Mouse (Mus musculus) cerebellum, postnatal 4 days (tissue): Measurements from ENCODE around the gene Rnft2.

Experiments
- DNase-seq, 2 experiments: peaks; one replicate each; pipeline ENCODE4 v3.0.0; 2022; ENCODE audit warnings: low spot score in 2 of 2, mixed read lengths in 1 of 2

The Rnft2 gene

DNA sequence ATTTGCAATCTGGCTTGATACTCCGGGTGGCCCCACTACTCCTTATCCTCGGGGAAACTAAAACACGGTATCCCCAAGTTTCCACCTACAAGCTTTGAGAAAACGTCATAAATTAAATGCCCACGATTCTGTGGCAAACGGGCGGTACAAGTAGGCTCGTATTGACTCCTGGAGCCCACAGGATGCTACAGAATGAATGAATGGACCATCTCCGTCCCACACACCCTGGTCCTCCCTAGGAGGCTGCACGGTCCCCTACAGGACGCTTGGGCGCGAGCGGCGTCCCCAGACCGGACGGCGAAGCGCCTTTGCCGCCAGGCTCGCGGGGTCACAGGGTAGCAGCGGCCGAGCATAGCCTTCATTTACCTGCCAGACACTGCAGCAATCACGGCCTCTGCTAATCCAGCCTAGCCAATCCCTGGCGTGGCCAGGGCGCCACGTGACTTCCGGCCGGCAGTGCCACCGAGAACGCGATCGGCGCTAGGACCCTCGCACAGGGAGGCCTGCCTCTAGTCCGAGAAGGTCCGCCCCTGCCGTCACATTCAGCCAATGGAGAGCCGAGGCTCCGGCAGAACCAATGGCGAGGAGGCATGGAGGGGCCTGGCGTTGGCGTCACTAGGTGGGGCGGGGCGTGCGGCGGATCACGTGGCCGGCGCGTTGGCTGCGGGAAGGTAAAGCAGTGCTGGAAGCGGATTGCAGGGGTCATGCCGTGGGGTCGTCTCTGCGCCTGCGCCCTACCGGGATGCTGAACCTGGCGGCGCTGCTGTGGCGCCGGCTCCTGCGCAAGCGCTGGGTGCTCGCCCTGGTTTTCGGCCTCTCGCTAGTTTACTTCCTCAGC is at the start of gene Rnft2, which contains the start of gene 2410131K14Rik:
Rnft2 (minus strand) TSS at position 511 of the 838 bp plus-strand sequence.
2410131K14Rik (plus strand) TSS at position 622 of the 838 bp plus-strand sequence.
- peak; percentile 98 to 99 for DNase-seq

DNA sequence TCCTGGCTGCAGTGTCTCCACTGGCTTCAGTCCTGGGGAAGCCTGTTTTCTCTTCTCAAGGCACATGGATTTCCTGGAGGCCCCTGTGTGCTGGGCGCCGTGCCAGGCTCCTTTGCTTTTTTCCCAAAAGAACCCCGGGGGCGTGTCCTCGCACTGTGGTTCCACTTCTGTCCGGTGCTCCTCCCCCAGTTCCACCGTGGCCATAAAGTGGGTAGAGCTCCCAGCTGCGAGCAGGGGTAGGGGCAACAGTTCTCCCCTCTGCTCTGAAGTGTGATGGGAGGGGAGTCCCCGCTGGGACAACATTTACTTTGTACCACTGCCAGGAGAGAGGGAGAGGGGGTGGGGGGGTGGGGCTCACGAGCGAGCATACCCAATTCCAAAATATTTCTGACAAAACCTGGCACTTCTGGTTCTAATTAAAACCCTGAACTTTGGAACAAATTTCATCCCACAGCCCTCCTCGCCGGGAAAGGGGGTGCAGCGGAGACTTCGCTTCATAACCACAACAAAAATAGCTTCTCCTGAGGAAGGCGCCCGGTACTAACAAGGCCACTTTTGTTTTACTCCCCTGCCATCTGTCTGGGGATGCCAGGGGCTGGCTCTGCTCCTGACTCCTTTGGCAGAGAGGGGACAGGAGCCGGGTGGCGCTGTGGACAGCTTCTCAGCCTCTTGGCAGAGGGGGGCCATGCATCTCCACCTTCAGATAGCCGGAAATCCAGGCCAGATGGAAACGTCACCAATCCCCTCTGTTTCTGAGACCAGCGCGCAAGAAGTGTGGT is 49.4 kb upstream of the Rnft2 start:
- DNase-seq: peak; percentile 73 to 85

DNA sequence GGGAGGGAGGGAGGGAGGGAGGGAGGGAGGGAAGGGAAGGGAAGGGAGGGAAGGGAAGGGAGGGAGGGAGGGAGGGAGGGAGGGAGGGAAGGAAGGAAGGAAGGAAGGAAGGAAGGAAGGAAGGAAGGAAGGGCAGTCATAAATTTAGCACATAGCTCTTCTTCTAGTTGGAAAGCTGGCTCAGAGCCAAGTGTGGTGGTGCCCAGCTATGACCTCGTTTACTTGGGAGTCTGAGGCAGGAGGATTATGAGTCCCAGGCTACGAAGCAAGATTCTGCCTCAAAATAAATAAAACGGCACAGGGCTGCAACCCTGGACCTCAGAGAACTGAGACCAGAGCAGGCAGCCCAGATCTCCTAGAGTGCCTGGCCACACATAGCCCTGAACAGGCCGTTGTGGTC is 47.6 kb upstream of the Rnft2 start:
- no peak for DNase-seq

DNA sequence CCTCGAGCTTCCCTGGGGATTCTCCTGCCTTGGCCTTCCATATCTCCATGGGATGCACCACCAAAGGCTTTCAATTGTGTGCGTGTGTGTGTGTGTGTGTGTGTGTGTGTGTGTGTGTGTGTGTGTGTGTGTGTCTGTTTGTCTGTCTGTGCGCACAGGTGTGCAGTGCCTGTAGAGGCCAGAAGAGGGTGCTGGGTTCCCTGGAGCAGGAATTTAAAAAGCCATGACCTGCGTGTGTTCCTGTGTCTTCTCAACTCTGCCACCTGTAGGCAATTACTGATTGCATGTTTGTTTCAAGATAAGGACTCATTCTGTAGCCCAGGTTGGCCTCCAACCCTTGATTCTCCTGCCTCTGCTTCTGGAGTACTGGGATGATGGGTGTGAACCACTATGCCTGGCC is 46.5 kb upstream of the Rnft2 start:
- no peak for DNase-seq

DNA sequence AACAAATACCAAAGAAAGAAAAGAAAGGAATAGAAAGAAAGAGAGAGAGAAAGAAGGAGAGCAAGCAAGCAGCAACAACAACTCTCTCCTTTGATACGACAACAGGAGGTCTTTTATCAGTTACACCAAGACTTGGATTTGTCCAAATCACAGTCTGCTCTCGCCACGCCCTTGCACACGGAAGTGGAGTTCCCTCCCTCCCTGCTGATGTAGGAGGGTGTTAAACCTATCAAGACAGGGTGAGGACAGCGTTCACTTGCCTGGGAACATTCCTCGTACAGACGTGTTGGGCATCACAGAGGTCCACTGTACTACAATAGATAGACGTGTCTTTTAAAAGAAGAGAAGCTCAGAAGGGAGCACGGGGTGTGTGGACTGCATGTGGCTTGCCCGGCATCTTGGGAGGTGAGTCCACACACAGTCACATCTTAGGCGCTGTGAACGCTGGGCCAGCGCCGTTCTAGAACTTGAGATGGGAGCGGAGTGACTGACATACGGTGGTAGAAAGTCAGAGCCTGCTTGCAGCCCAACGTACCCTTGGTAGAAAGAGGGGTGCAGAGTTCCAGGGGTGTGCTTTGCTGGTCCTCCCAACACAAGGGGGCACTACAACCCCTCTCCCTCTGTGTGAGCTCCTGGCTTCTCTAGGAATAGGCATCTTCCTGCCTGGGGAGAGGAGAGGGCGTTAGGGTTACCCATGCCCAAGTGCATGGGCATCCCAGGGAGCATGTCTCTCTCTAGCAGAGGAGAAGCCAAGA is 33.0 kb upstream of the Rnft2 start:
- no peak for DNase-seq

DNA sequence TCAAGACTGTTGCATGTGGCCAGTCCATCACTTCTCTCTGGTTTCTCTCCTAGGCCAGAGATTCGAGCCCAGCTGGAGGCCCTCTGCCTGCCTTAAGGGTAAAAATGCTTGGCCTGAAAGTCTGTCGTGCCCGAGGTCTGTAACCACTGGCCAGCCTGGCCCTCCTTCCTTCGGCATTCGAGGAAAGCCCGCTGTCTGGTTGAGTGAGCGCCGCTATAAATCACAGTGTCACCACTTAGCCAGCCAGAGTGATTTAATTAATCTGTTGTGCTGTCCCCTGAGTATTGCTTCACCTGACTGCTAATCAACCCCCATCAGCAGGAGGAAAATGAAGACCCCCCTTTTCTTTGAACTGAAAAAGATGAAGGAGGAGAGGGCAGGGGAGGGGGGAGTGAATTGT is 31.8 kb upstream of the Rnft2 start:
- no peak for DNase-seq

DNA sequence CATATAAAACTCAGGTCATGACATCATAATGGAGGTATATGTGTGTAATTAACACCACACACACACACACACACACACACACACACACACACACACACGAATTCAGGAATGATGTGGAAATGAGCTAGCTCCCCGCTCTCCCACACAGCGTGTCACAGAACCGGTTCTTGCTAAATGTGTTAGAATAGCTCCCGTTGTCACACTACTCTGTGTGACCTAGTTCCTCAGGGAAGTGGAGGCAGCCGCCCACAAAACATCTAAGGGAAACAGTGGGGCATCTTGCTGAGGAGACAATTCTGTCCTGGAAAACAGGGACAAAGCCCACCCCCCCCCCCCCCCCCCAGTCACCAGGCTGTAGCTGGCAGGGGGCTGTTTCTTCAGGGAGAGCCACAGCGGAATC is 31.4 kb upstream of the Rnft2 start:
- DNase-seq: no peak

DNA sequence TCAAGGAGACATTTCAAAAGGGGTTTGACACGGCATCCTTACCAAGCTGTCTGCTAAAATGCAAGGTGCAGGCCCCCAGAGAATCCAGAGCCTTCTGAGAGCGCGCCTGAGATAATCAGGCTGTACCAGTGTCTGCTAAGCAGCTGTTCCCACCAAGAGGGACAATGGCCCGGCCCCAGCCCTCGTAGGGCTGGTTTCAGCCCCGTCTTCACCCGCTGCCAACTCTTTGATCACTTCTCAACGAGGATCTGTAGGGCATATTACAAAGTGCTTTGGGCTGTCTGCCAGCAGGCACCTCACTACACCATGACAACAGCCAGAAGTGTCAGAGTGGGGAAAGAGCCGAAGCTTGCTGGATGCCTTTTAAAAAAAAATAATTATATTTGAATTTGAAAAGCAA is 29.6 kb upstream of the Rnft2 start:
- DNase-seq: peak in 1 of 2 experiments; percentile 52

DNA sequence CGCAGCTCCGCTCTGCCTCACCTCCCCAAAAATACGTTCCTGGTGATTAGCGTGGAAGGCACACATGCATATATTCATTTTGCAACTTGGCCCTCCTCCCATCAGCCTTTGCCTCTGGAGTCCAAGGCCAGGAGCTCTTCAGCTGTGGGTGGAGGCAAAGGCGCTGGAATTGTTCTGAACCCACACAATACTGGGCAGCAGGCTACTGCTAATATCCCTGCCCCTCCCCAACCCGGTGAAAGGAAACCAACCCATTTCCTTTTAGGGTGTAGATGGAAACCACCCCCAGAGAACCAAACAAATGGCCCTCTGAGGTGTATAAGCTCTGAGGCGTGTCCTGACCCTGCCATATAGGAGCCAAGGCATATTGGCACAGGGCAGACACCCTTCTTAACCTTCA is 28.5 kb upstream of the Rnft2 start:
- DNase-seq: no peak

DNA sequence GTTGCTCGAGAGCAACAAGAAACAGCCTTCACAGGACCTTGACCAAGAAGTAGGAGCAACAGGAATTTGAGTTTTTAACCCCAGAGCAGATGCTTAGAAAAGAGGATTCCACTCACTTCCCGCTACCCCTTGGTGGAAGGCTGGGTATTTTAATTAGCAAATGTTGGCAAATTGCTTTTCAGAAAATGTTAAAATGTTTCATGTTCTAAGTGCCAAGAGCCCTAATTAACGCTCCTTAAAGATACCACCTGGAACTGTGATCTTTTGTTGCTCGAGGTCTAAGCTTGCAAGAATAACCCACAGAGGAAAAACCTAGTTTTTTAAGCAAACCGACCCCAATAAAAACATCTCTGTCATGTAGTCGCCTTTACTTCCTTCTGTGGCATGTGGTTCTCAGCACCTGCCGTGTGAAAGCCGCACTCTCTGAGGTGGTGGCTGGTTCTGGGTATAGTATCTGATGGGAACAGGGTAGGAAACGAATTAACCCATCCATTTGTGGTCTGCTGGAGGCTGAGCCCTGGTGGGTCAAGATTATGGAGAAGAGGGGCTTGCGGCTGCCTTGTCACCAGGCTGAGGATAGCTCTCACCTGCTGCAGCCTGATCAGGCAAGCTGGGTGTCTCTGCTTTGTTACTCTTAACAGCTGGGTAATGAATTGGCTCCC is 26.7 kb upstream of the Rnft2 start:
- DNase-seq: no peak

DNA sequence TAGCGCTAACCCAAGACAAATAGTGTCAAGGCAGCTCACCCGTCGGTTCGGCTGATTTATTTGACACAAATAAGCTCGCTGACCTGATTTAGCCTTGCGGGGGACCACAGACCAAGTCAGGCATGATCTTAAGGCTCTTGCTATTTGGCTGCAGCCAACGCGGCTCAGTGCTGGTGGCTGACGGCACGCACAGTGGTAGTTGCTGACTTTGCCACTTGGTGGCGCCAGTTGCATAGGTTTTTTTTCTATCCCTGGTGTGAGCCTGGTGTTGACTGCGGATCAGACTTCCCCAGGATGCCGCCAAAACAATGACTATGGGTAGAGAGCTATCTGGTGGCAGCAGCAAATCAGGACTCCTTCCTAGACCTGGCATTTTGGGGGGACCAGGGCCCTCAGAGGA is 24.1 kb upstream of the Rnft2 start:
- DNase-seq: peak; percentile 92 to 95

DNA sequence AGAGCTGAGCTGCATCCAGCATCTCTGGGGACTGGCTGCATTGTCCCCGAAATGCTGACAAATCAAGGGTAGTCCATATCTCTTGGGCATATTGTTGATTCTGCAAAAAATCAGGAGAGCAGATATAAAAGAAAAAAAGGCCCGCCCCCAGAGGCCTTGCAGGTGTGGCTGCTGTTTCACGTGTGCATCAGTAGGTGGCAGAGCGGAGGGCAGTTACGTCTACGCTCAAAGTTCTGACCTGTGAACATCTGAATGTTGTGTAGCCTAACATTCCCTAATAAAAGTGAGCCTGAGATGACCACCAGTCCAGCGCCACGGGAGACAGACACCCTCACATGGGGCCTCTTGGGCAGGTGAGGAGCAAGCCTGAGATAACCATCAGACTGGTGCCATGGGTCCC is 21.4 kb upstream of the Rnft2 start:
- no peak for DNase-seq

DNA sequence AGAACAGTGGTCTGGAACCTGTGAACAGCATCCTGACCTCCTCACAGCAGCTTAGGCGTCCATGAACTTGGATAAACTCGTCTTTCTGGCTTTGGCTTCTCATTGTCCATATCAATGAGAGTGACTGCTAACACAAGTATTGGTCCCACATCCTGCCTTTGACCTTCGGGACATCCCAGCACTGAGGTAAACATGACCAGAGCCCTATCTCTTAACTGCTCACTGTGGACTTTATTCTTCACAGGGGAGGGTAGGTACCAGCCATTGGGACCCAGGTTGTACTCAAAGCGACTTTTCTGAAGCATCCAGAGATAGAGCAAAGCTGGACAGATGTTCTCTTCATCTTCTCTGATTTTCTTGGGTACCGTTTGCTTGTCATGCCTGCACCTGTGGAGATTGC is 20.4 kb upstream of the Rnft2 start:
- DNase-seq: no peak

DNA sequence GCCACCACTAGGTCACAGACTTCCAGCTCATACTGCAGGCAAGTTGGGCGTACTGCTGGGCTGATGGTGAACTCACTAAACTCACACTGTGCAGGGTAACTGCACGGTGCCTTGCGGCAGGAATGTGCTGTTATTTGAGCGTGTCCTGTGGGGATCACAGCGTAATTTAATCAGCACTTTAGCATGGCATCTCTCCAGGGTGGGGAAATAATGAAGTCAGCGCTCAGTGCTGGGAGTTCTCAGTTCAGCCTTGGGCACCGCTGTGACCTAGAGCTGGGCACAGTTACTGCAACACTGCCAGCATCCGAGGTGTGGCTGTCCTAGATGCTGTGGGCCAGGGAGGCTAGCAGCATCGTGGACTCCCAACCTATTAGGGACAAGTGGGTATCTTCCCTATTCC is 19.4 kb upstream of the Rnft2 start:
- no peak for DNase-seq

DNA sequence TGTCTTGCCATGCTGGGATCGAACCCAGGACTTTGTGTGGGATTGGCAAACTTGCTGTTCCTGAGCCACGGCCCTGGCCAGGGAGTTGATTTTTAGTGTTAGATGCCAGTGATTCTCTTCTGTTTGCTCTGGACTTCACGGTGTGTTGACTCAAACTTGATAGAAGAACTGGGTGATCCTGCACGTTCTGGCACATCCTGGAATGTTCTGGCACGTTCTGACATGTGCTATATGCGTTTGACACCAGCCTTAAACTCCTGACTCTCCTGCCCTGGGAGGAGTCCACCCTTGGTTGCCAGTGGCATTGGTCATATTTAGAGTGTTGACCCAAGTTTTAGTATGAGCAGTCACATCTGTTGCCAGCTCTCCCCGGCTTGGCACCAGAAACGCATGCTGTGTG is 17.5 kb upstream of the Rnft2 start:
- DNase-seq: no peak

DNA sequence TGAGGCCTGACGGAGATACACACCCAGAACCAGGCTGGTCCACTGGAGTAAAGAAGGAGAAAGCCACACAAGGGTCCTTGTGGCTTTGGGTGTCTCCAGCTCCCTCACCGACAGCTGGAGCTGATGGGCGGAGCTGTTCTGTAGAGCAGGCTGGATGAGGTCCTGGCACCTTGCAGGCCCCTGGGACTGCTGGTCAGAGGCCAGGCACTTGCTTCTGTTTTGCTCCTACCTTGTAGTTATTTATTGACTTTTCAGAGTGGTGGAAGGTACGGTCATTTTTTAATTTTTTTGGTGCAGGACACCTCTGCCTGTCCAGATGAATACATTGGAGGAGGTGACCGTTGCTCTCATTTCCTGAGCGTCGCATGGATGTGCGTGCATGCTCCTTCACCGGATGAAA is 16.3 kb upstream of the Rnft2 start:
- DNase-seq: no peak

DNA sequence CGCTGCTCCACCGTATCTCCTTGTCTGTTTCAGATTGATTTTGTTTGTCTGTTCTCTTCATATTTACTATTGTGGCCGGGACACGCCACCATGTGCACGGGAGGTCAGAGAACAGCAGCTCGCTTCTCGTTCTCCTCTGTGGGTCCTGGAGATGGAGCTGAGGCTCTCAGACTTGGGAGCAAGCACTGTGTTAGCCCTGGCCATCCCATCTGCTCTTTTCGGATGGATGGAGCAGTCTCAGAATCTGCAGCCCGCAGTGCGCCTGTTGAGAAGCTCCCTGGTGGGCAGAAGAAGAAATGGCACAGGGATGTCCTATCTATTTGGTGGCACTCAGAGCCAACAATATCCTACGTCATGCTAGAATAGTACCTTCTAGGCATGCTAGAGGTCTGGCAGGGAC is 15.7 kb upstream of the Rnft2 start:
- no peak for DNase-seq

DNA sequence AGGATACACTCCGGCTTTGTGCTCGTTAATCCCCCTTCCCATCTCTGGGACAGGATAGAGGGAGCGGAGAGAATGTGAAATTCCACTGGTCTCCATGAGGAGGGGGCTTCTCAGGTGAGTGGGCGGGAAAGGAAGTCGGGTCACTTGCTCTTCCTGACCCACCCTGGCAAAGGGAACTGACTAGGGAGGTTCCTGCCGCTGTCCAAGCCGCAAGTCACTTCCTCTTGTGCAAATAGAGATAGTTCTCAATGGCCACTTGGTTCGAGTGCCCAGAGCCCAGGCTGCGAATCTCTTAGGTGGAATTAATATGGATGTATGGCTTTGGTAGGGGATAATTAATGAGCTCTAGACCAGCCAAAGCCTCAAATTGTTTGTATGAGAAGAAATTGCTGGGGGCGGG is 15.1 kb upstream of the Rnft2 start:
- no peak for DNase-seq

DNA sequence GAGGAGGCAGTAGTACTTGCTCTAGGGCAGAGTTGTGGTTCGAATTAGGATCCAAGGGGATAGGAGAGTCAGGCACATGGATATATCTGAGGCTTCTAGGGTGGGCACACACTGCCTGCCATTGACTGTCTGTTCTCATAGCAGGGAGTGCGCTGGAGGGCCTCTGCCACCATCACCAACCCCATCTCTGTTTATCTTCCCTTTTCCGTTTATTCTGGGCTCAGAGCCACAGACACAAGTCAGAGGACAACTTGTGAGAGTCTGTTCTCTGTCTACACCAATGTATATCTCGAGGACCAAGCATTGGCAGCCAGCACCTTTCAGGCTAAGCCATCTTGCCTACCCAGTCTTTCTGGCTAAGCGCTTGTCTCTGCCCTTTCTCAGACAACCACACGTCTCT is 14.7 kb upstream of the Rnft2 start:
- DNase-seq: no peak

DNA sequence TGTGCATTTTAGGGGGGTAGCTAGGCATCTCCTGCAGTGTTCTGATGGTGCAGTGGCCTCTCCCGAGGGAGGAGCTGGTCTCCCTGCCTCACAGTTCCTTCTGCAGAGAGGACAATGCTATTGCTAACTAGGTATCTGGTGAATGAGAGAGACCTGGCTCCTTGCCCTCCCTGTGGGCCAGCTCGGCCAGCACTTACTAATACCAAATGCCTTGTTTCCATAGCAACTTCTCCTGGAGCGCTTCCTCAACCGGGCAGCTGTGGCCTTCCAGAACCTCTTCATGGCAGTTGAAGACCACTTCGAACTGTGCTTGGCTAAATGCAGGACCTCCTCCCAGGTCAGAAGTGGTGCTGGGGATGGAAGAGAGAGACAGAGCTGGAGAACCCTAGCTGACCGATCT is 14.2 kb upstream of the Rnft2 start:
- DNase-seq: peak in 1 of 2 experiments; percentile 55

DNA sequence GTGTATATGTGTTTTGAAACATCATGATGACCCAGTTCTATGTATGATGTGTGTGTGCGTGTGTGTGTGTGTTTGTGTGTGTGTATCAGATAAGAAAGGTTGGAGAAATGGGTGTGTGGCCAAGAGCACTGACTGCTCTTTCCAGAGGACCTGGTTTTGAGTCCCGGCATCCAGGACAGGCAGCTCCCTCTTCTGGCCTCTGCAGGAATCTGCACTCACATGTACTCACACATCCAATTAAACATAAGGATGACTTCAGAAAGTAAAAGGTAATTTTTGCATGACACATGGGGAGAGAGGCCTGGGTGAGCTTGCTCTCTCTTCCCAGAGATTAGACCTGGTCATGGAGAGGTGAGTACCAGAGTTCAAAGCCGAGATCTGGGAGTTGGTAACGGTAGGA is 12.1 kb upstream of the Rnft2 start:
- no peak for DNase-seq

DNA sequence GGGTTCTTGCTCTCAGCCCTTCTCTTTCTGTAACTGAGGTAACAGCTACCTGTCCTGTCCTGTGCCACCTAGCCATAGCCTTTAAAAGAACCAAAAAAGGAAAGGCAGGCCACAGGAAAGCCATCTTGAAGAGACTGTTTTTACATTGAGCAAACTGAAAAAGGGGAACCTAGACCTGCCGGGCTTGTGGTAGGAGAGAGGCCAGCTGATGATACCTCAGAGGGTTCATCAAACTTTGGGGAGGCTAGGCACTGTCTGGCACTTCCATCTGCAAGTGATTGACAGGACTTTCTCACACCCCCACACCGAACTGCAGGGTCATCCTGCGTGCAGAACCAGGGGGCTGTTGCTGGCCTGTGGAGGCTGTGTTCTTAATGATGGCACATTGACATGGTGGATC is 8.6 kb upstream of the Rnft2 start:
- no peak for DNase-seq
